Mouse (Mus musculus): Measurements from ENCODE around the gene Crocc. TPM values are rescaled to one million over a fixed set of nuclear protein-coding genes. Genes with fewer than 3 reads are reported as not detected.

The Crocc gene
- polyA plus RNA-seq, 1 experiment, result 2.6 TPM

DNA sequence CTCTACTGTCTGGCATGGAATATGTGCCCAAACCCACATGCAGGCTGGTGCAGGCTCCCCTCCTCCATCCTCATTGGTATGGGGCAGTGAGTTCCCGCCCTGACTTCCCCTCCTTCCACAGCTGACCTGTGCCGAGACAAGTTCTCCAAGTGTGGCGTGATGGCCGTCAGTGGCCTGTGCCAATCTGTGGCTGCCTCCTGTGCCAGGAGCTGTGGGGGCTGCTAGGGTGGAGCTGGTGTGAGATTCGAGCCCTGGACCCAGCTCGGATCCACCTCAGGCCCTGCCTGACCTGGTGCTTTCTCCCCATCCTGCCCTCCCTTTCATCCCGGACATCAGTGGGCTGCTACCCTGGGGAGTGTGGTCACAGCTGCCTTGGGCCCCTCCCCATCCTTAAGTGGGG is 45.0 kb downstream of the Crocc start:
- TF ChIP-seq GATA1 (IDR thresholded peaks at IDR 0.05; ENCODE audit: low read length), result no peak

DNA sequence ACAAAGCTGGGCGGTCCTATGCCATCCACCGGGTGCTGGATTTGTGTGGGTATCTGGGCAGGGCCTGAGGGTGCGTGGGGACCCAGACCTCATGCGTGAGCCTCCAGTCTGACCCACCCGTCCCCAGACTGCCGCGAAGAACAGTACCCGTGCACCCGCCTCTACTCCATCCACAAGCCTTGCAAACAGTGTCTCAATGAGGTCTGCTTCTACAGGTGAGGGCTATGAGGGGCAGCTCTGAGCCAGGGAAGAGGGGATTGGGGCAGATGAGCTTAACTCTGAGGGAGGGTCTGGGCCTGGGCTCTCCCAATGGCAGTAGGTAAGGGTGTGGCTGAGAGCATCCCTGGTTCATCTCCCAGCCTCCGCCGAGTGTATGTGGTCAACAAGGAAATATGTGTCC is 45.5 kb downstream of the Crocc start:
- TF ChIP-seq GATA1 (IDR thresholded peaks at IDR 0.05; ENCODE audit: low read length), result no peak

DNA sequence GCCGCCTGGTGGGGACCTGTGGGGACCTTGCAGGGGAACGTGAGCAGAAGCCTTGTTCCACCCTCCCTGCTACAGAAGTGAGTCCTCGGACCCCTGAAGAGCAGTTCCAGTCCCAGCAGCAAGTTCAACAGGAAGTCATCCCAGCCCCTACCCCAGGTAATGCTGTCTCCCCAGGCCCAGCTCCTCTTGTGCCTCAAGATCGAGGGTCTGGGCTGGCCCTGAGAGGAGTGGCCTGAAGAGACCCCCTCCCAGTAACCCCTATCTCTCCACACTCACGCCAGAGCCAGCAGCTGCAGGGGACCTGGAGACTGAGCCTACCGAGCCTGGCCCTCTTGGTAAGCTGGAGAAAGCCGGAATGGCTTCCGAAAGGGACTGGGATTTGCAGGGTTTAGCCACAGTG is 46.2 kb downstream of the Crocc start:
- TF ChIP-seq GATA1 (IDR thresholded peaks at IDR 0.05; ENCODE audit: low read length), result no peak

DNA sequence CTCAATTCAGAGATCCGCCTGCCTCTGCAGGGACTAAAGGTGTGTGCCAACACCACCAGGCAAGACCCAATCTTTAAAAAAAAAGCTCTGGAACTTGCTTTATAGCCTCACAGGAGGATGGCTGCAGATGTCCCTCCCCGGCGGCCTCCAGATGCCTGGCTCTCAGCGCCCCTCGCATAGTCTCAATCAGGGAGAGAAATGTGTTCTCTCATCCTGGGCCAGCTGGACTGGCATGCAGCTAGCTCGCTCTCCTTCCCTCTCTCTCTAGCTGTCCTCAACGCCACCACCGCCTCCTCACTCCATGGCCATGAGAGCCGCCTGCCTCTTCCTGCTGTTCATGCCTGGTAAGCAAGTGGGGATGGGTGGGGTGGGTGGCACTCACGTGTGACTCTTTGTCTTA is 47.8 kb downstream of the Crocc start:
- no peak for TF ChIP-seq GATA1 (IDR thresholded peaks at IDR 0.05; ENCODE audit: low read length)

DNA sequence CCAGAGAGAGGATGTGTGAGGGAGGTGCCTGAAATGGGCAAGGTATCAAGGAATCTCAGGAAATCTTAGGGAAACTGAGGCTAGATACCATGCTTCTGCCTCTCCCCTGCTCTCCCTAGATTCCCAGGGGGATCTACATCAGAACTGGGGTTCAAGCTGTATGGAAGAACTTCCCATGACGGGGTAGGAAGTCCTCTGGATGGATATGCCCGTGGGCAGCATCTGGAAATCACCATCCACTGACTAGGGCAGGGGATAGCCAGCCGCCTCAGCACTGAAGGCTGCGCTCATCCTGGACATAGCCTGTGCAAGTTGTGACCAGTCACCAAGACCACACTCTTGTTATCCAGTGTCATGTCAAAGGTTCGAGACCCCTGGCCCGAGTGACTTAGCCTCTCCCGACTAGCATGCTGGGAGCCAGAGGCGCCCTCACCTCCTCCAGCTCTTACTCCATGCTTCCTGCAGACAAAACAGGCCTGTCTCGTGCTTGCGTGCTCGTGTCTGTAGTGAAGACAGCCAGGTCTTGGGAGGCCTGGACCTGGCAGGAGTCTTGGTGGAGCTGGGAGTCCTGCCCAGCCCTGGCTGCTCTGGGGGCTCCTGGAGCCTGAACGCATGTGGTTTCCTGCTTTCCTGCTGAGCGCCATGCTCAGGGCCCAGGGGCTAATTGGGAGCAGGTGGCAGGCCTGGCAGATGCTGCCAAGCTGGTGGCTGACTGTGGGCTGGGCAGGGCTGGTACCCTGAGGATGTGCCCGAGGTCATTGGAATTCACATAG is 48.6 kb downstream of the Crocc start:
- TF ChIP-seq GATA1 (IDR thresholded peaks at IDR 0.05; ENCODE audit: low read length), result no peak

DNA sequence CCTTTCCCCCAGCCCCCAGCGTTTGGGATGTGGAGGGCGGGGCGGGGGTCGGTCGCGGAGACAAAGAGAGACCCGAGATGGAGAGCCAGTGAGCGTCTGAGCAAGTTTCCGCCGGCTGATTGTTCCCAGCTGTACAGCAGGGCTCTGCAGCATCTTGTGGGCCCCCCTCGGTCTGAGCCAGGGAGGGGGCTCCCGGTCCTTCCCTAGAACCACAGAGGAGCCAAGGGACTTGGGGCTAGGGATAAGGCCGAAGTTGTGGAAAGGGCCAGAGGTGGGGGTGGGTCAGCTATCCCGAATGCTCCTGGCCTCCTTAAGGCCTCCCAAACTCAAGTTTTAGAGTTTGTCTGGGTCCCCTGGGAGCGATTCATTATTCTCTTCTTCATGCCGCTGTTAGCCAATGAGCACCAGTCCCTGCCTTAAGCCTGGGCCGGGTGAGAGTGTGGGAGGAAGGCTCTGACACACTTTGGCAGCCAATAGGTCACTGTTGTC is 49.4 kb downstream of the Crocc start:
- TF ChIP-seq GATA1 (IDR thresholded peaks at IDR 0.05; ENCODE audit: low read length), result no peak

DNA sequence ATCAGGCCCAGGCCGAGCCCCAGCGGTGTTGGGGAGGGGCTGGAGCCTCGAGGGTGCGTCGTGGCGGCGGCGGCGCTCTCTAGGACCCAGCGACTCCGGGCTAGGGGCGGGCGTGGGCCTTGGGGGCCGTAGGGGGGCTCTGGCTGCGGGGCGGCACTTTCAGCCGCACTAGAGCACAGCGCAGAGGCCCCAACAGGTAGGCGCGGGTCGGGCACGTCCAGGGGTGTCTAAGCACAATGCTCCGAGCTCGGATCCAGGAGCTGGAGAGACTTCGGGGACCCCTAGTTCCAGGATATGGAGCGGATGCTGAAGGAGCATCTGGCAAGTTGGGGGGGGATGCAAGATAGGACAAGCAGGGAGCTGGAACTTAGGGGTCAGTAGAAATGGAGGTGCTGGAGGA is 49.8 kb downstream of the Crocc start:
- no peak for TF ChIP-seq GATA1 (IDR thresholded peaks at IDR 0.05; ENCODE audit: low read length)

DNA sequence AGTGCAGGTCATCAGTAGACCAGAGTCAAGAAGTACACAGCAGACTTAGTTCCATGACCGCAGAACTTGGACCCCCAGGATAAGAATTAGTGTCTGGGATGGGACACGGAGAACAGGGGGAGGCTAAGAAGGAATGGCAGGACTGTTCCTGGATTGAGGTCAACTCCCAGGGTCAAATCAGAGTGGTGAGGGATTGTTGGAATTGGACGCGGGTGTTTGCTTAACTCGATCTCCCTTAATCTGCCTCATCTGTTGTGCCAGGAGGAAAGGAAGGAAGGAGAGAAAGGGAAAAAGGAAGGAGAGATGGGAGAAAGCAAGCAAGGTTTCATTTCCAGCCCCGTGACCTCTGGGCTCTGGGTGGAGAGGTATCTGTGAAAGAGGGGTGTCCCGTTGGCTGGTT is 50.2 kb downstream of the Crocc start, which contains the start of gene Mfap2:
TSS of gene Mfap2 (plus strand) at position 301 of the 400 bp plus-strand sequence.
- TF ChIP-seq GATA1 (IDR thresholded peaks at IDR 0.05; ENCODE audit: low read length), result no peak

DNA sequence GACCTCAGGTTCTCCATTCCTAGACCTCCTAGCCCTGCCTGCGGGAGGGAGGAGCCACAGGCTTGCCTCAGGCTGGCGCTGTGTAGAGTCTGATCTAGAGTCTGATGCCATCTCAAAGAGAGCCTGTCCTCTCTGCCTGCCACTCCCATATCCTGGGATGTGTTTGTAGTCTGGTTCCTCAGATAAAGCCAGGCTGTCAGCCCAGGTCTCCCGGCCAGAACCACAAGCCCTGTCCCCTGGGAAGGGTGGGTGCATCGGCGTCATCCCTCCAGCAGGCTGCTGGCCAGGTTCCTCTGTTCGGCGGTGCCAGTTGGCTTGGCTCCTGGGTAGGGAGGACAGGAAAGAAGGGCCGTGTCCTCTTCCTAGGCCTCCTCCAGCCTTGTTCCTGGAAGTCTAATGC is 52.3 kb downstream of the Crocc start:
- no peak for TF ChIP-seq GATA1 (IDR thresholded peaks at IDR 0.05; ENCODE audit: low read length)

DNA sequence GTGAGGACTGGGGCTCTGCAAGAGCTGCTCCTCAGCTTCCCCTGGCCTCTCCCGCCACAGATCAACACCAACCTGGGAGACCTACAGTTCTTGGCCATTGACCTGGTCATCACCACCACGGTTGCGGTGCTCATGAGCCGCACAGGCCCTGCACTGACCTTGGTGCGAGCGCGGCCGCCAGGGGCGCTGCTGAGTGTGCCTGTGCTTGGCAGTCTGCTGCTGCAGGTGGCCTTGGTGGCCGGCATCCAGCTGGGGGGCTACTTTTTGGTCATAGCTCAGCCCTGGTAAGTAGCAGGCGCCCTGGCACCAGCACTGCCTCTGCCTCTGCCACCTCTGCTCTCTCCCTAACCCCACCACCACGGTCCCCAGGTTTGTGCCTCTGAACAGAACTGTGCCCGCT is 54.4 kb downstream of the Crocc start:
- no peak for TF ChIP-seq GATA1 (IDR thresholded peaks at IDR 0.05; ENCODE audit: low read length)

DNA sequence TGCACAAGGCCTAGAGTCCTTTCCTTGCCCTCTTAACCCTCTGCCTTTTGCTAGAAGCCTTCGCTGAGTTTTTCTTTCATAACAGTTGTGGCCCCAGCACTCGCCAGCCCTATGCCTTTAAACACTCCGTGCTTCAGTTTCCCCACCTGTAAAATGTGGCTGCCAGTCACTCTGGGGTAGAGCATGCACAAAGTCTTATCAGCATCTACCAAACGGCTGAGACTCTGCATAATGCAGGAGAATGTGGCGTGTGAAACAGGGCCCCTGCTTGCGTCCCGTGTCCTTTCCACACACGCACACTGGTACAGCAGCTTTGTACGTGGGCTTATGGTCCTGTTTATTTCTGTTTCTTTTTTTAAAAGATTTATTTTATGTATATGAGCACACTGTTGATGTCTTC is 63.5 kb downstream of the Crocc start:
- no peak for TF ChIP-seq GATA1 (IDR thresholded peaks at IDR 0.05; ENCODE audit: low read length)

DNA sequence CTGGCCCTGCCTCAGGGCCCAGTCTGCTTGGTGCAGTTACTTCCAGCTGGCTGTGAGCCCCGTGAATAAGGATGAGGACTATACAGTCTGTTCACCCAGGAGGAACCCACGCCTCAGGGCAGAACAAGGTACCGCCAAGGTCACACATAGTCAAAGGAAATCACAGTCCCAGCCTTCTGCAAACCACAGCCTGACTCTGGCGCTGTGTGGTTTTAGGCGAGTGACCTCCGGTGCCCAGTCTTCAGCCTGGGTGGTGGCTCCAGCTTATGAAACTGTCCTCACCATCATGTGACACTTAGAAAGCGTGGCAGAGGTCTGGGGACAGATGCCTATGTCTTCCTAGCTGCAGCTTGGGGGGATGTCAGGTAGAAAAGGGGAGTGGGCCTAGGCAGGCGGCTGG is 64.5 kb downstream of the Crocc start:
- TF ChIP-seq GATA1 (IDR thresholded peaks at IDR 0.05; ENCODE audit: low read length), result no peak

DNA sequence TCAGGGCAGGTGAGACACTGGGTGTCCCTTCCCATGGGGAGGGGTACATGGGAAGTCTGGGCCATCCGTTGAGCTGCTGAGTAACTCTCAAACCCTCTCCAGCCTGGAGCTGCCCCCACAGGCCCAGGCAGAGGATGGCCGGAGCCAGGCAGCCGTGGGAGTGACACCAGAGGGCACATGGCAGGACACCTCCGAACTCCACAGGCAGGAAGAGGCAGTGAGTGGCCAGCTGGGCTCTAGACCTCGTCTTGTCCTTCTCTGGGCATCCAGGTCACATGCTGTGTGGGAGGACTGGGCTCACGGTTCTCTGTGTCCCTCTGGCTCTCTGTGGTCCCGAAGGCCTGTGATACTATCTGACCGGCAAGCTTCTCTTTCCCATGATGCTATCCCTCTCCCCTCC is 66.5 kb downstream of the Crocc start:
- no peak for TF ChIP-seq GATA1 (IDR thresholded peaks at IDR 0.05; ENCODE audit: low read length)

DNA sequence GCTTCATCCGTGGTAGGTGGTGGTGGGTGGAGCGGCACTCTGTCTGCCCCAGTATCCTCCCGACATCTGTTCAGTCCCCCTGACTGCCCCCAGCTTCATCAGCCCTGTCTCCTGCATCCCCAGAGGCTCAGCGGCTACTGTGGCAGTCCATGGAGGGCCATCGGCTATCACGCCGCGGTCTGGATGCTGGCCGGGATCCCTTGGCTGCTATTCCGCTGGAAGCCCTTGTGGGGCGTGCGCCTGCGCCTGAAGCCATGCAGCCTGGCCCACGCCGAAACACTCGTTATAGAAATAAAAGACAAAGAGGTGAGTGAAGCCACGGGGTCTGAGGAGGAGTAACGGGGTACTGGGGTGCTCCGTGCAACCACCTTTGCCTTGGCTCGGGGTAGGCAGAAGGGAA is 68.1 kb downstream of the Crocc start:
- no peak for TF ChIP-seq GATA1 (IDR thresholded peaks at IDR 0.05; ENCODE audit: low read length)

DNA sequence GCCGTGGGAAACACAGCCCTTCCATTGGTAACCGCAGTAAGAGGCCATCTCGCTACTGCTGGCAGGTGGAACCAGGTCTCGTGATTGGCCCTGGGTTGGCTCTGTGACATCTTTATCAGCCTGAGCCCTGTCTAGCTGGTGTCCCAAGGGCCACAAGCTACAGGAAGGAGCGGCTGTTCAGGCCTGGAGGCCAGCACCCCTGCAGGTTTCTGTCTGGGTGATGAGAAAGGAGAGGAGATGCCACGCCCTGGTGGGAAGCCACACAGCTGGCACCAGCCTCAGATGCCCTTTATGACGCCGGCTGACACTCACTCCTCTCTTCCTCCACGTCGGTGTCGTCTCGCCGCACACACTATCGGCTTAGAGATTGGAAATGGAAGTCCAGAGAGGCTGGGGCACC is 70.9 kb downstream of the Crocc start:
- no peak for TF ChIP-seq GATA1 (IDR thresholded peaks at IDR 0.05; ENCODE audit: low read length)

DNA sequence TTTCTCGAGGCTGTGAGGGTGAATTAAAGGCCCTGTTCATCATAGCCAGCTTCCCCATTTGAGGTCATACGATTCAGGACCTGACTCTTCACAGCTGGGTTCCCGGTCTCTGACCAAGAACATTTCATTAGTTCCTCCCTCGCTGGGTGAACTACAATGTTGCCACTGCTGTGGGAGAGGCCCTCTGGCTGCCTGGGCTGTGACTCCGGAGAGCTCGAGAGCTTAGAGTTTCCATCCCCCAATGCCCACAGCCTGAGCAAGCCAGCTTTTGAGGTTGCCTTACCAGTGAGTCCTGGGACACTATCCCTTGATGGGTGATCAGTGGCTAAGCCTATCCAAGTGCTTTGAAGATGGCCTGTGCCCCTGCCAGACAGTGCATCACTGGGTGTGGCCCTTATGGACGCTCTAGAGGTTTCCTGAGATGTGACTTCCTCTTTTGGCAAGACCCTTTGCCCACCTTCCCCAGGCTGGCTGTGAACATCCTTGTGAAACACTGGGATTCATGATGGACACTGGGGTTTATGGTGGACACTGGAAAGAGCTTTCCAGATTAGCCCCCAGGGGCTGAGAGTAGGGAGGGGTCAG is 71.6 kb downstream of the Crocc start:
- TF ChIP-seq GATA1 (IDR thresholded peaks at IDR 0.05; ENCODE audit: low read length), result no peak

DNA sequence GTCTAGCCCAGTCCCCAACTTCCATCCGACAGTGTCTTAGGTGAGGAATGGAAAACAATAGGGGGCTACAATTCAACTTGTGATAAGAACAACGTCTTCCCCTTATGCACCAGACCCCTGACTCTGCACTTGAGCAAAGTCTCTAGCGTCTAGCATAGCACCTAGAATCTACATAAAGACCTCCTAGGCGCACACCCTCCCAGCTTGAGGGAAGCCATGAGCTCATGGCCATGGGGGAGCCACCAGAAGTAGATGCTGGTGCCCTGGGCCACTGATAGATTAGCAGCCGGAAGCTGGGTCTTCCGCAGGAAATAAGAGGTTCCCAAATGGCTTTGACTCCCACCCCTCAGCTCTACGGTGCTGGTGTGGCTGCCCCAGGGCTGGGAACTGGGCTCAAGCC is 72.9 kb downstream of the Crocc start:
- no peak for TF ChIP-seq GATA1 (IDR thresholded peaks at IDR 0.05; ENCODE audit: low read length)
